In the genomic region with DNA sequence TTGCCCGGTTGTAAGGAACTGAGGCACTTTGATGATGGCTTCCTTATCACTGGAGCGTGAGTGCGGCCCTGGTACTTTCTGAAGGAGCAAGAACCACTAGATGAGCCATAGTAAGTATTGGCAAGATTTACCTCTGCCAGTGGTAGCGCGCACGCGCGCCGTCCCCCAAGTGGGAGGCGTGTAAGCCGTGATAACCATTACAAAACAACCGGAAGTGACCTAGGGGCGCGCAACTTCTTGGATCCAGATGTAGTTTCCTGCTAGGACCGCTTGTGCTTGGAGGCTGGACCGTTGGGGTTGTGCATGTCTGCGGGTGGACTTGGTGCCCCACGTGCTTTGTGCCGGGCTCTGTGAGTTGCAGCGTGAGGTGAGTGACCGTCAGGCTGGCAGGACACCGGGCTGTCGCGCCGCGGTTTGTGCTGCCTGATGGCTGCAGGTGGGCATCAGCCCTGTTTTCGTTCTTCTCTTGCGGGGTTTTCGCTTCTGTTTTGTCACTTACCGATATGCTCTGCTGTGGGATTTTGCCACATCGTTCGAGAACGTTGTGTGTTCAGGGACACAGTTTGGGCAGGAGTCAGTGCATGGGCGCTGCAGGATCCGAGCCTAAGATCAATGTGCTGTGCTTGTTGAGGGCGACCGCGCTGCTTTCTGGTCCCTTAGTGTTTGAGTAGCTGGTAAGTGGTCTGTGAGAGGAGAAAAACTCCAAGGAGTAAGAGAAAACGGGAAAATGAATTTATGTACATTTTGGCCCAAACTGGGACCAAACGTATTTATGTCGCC, we compare ENCODE assay signal across 8 mouse cellular contexts. TPM values are rescaled to one million over a fixed set of nuclear protein-coding genes. Genes with fewer than 3 reads are reported as not detected.
A peak's percentile ranks its signal among the peaks of the same experiment; 100 is the strongest.
DNase-seq lines count a peak whose midpoint lies in the region; ATAC-seq and TF ChIP-seq lines count a peak whose summit lies in the region.

A gene (plus strand): TSS at position 197 of the 780 bp plus-strand sequence.

- TF ChIP-seq CTCF in cortical plate, adult 2 months (IDR thresholded peaks at IDR 0.05; ENCODE audit: extremely low read depth, insufficient read depth, low read length) = no peak

- peak; percentile 82 to 89 for DNase-seq in gastrocnemius, adult 8-10 months (ENCODE audit: low spot score in 2 of 2)
- DNase-seq in hindlimb bud, embryonic 11.5 days (ENCODE audit: extremely low spot score, low read depth, low spot score) = peak; percentile 63
- DNase-seq in left cerebral cortex, adult 8-10 months (ENCODE audit: low spot score in 2 of 2) = peak; percentile 85 to 93
- DNase-seq in right cerebral cortex, postnatal 10 days (ENCODE audit: low spot score in 2 of 2) = peak; percentile 96 to 97
- peak; percentile 80 for DNase-seq in urinary bladder, postnatal 25 days (ENCODE audit: low spot score)

- peak; percentile 97 for ATAC-seq in activated CD4-positive, CD25-positive, alpha-beta regulatory T cell, adult 4 months

- no peaks in the 10 kb centered on the region for H3K9me3 ChIP-seq in megakaryocyte, embryonic 14.5 days

- peak within 1 kb of the TSS; percentile 92 for H3K4me3 ChIP-seq in cortical plate, adult 2 months (ENCODE audit: insufficient read depth, low read length)
- H3K4me3 ChIP-seq in megakaryocyte, embryonic 14.5 days (replicated peaks) = peak within 1 kb of the TSS; percentile 93

- TF ChIP-seq POLR2A in cortical plate, adult 2 months (IDR thresholded peaks at IDR 0.05; ENCODE audit: extremely low read depth, insufficient read depth, low read length) = no peak

- H3K27me3 ChIP-seq in megakaryocyte, embryonic 14.5 days (replicated peaks) = peaks cover 2% of the 10 kb centered on the region

- peaks cover 9% of the 10 kb centered on the region for H3K36me3 ChIP-seq in megakaryocyte, embryonic 14.5 days (replicated peaks; ENCODE audit: low read length)

- H3K4me1 ChIP-seq in cortical plate, adult 2 months (ENCODE audit: control insufficient read depth, insufficient read depth, low read length) = no peaks in the 10 kb centered on the region
- peaks cover 23% of the 10 kb centered on the region for H3K4me1 ChIP-seq in megakaryocyte, embryonic 14.5 days

- peak within 1 kb of the TSS; percentile 52; the same call in 1 of the 2 replicates for H3K27ac ChIP-seq in cortical plate, adult 2 months (ENCODE audit: insufficient read depth, low read length)

RNA-seq across cellular contexts. Expression of the gene that starts here (rescaled TPM):
- polyA plus RNA-seq in activated CD4-positive, CD25-positive, alpha-beta regulatory T cell, adult 4 months (2017; shearing (Covaris generic)) = 10 to 100 TPM; 16.1 to 19.1 TPM
- polyA plus RNA-seq in cortical plate, adult 2 months (2012; rRNA removed) = 13.7 and 14.1 TPM in 2 replicates
- 10 to 100 TPM in 3 of 4 experiments, 1 to 10 TPM in 1; 9.7 to 14.9 (median 13.0) TPM for total RNA-seq in gastrocnemius, adult 8-10 months (2022)
- total RNA-seq in left cerebral cortex, adult 8-10 months (2022) = 10 to 100 TPM; 29.2 to 42.3 (median 35.2) TPM
- polyA plus RNA-seq in megakaryocyte, embryonic 14.5 days (2012; ENCODE audit: insufficient read depth, low replicate concordance) = 0.68 TPM in 1 of 2 replicates, not detected in the other

Comparison
In these comparisons a context has a peak if more than half of its experiments do, and no peak if none do; other contexts are left out.
1. Peak in every context shown above with its lines: DNase-seq, ATAC-seq, H3K4me3 ChIP-seq and H3K27ac ChIP-seq.